Mouse (Mus musculus): Measurements from ENCODE around the gene Myh11. TPM values are rescaled to one million over a fixed set of nuclear protein-coding genes. Genes with fewer than 3 reads are reported as not detected.
A peak's percentile ranks its signal among the peaks of the same experiment; 100 is the strongest.

Gene Myh11
- 0.37 and 0.76 TPM in 2 replicates for total RNA-seq (2012; rRNA removed)

GRCm38 (mm10) chr16:14291223-14291622 lies at the start of gene Myh11:
Gene Myh11 (minus strand): TSS chr16:14291372.
- DNase-seq (ENCODE audit: low read depth, low spot score), result peak; percentile 79
- in situ Hi-C loops (cut with MboI; ENCODE audit: low sequenced_read_pairs in 2 of 2, unreplicated experiment in 2 of 2), result no loop called here
- peak within 1 kb of the TSS; percentile 44; the same call in 1 of the 2 replicates for H3K9ac ChIP-seq (ENCODE audit: insufficient read depth, low read depth, low read length, poor library complexity, severe bottlenecking)

GRCm38 (mm10) chr16:14328156-14328555 lies 37.0 kb upstream of the Myh11 start:
- Histone ChIP-seq H3K36me3 (ENCODE audit: control insufficient read depth, insufficient read depth, low read length, poor library complexity, severe bottlenecking) (no peaks in the 10 kb centered on the region), H3K27ac (ENCODE audit: insufficient read depth, low read depth, low read length, poor library complexity, severe bottlenecking) (no peak overlapping the region), H3K9ac (ENCODE audit: insufficient read depth, low read depth, low read length, poor library complexity, severe bottlenecking) (no peak overlapping the region), H3K9me3 (ENCODE audit: control insufficient read depth, insufficient read depth, low read depth, low read length) (no peaks in the 10 kb centered on the region), H3K4me1 (ENCODE audit: control insufficient read depth in 2 of 2, insufficient read depth in 2 of 2, low read length in 2 of 2, poor library complexity in 1 of 2) (no peaks in the 10 kb centered on the region), H3K4me3 (ENCODE audit: insufficient read depth in 1 of 2, low read depth in 1 of 2, low read length in 2 of 2, poor library complexity in 1 of 2, severe bottlenecking in 1 of 2) (no peak overlapping the region)
- no peak for DNase-seq (ENCODE audit: low read depth, low spot score)
- no peak for TF ChIP-seq ZNF384 (IDR thresholded peaks at IDR 0.05; ENCODE audit: low read depth, low read length)
- no peak for TF ChIP-seq MAFK (IDR thresholded peaks at IDR 0.05; ENCODE audit: insufficient read depth, low read depth, low read length)
- TF ChIP-seq ZC3H11A (IDR thresholded peaks at IDR 0.05; ENCODE audit: borderline replicate concordance, low read depth, low read length), result no peak
- TF ChIP-seq CHD2 (IDR thresholded peaks at IDR 0.05; ENCODE audit: low read depth, low read length), result no peak
- TF ChIP-seq HCFC1 (IDR thresholded peaks at IDR 0.05; ENCODE audit: borderline replicate concordance, insufficient read depth, low read length), result no peak
- in situ Hi-C loops (cut with MboI; ENCODE audit: low sequenced_read_pairs in 2 of 2, unreplicated experiment in 2 of 2), result no loop called here

More at GRCm38 (mm10) chr16:14291223-14291622, at the start of gene Myh11:
- TF ChIP-seq ZNF384 (IDR thresholded peaks at IDR 0.05; ENCODE audit: low read depth, low read length), result no peak
- TF ChIP-seq ZC3H11A (IDR thresholded peaks at IDR 0.05; ENCODE audit: borderline replicate concordance, low read depth, low read length), result no peak
- TF ChIP-seq CHD2 (IDR thresholded peaks at IDR 0.05; ENCODE audit: low read depth, low read length), result no peak
- TF ChIP-seq MAFK (IDR thresholded peaks at IDR 0.05; ENCODE audit: insufficient read depth, low read depth, low read length), result no peak
- no peak for TF ChIP-seq HCFC1 (IDR thresholded peaks at IDR 0.05; ENCODE audit: borderline replicate concordance, insufficient read depth, low read length)
- Histone ChIP-seq H3K36me3 (ENCODE audit: control insufficient read depth, insufficient read depth, low read length, poor library complexity, severe bottlenecking) (no peaks in the 10 kb centered on the region), H3K27ac (ENCODE audit: insufficient read depth, low read depth, low read length, poor library complexity, severe bottlenecking) (no peak within 1 kb of the TSS), H3K4me1 (ENCODE audit: control insufficient read depth in 2 of 2, insufficient read depth in 2 of 2, low read length in 2 of 2, poor library complexity in 1 of 2) (peaks cover 0 to 4% of the 10 kb centered on the region in 2 experiments; a peak in 2 of 4 replicates), H3K9me3 (ENCODE audit: control insufficient read depth, insufficient read depth, low read depth, low read length) (no peaks in the 10 kb centered on the region), H3K4me3 (ENCODE audit: insufficient read depth in 1 of 2, low read depth in 1 of 2, low read length in 2 of 2, poor library complexity in 1 of 2, severe bottlenecking in 1 of 2) (peak within 1 kb of the TSS; percentile 50 to 55)

GRCm38 (mm10) chr16:14320494-14320893 lies 29.3 kb upstream of the Myh11 start:
- Histone ChIP-seq H3K9ac (ENCODE audit: insufficient read depth, low read depth, low read length, poor library complexity, severe bottlenecking) (no peak overlapping the region), H3K9me3 (ENCODE audit: control insufficient read depth, insufficient read depth, low read depth, low read length) (no peaks in the 10 kb centered on the region), H3K4me3 (ENCODE audit: insufficient read depth in 1 of 2, low read depth in 1 of 2, low read length in 2 of 2, poor library complexity in 1 of 2, severe bottlenecking in 1 of 2) (no peak overlapping the region), H3K4me1 (ENCODE audit: control insufficient read depth in 2 of 2, insufficient read depth in 2 of 2, low read length in 2 of 2, poor library complexity in 1 of 2) (no peaks in the 10 kb centered on the region), H3K27ac (ENCODE audit: insufficient read depth, low read depth, low read length, poor library complexity, severe bottlenecking) (no peak overlapping the region), H3K36me3 (ENCODE audit: control insufficient read depth, insufficient read depth, low read length, poor library complexity, severe bottlenecking) (no peaks in the 10 kb centered on the region)
- no peak for DNase-seq (ENCODE audit: low read depth, low spot score)
- in situ Hi-C loops (cut with MboI; ENCODE audit: low sequenced_read_pairs in 2 of 2, unreplicated experiment in 2 of 2), result no loop called here
- TF ChIP-seq CHD2 (IDR thresholded peaks at IDR 0.05; ENCODE audit: low read depth, low read length) (no peak), HCFC1 (IDR thresholded peaks at IDR 0.05; ENCODE audit: borderline replicate concordance, insufficient read depth, low read length) (no peak), ZC3H11A (IDR thresholded peaks at IDR 0.05; ENCODE audit: borderline replicate concordance, low read depth, low read length) (no peak), ZNF384 (IDR thresholded peaks at IDR 0.05; ENCODE audit: low read depth, low read length) (no peak)

GRCm38 (mm10) chr16:14319681-14320080 lies 28.5 kb upstream of the Myh11 start:
- H3K9me3 ChIP-seq (ENCODE audit: control insufficient read depth, insufficient read depth, low read depth, low read length), result no peaks in the 10 kb centered on the region
- H3K9ac ChIP-seq (ENCODE audit: insufficient read depth, low read depth, low read length, poor library complexity, severe bottlenecking), result no peak overlapping the region
- no peak overlapping the region for H3K27ac ChIP-seq (ENCODE audit: insufficient read depth, low read depth, low read length, poor library complexity, severe bottlenecking)
- H3K4me3 ChIP-seq (ENCODE audit: insufficient read depth in 1 of 2, low read depth in 1 of 2, low read length in 2 of 2, poor library complexity in 1 of 2, severe bottlenecking in 1 of 2), result no peak overlapping the region
- TF ChIP-seq CHD2 (IDR thresholded peaks at IDR 0.05; ENCODE audit: low read depth, low read length) (no peak), ZC3H11A (IDR thresholded peaks at IDR 0.05; ENCODE audit: borderline replicate concordance, low read depth, low read length) (no peak), HCFC1 (IDR thresholded peaks at IDR 0.05; ENCODE audit: borderline replicate concordance, insufficient read depth, low read length) (no peak), ZNF384 (IDR thresholded peaks at IDR 0.05; ENCODE audit: low read depth, low read length) (no peak)
- no peaks in the 10 kb centered on the region for H3K4me1 ChIP-seq (ENCODE audit: control insufficient read depth in 2 of 2, insufficient read depth in 2 of 2, low read length in 2 of 2, poor library complexity in 1 of 2)
- no peaks in the 10 kb centered on the region; the same call in 1 of the 2 replicates for H3K36me3 ChIP-seq (ENCODE audit: control insufficient read depth, insufficient read depth, low read length, poor library complexity, severe bottlenecking)
- no peak for DNase-seq (ENCODE audit: low read depth, low spot score)
- in situ Hi-C loops (cut with MboI; ENCODE audit: low sequenced_read_pairs in 2 of 2, unreplicated experiment in 2 of 2), result no loop called here

Measured in ES-E14 (cell line).